Comparison of ENCODE assay signal across 10 mouse cellular contexts in the genomic region with DNA sequence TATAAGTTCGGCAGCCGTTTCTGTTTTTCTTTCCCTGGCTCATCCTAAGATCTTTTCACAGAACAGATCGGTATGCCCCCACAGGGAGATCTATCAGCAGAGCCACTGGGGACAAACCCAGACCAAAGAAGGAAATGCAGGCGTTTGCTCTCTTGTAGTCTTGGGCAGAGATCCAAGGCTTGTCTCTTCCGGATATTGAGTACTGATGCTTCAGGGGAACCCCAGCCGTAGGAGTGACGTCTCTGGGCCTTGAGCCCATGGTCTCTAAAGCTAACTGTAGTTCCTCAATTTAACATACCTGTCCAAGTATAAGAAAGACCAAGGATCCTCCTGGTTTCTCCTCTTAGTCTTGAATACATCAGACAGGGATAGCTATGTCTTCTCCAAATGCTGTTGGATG. TPM values are rescaled to one million over a fixed set of nuclear protein-coding genes. Genes with fewer than 3 reads are reported as not detected.
A peak's percentile ranks its signal among the peaks of the same experiment; 100 is the strongest.
DNase-seq lines count a peak whose midpoint lies in the region; ATAC-seq and TF ChIP-seq lines count a peak whose summit lies in the region.
"Had no signal": no experiment of that assay in that cellular context is flagged by ENCODE, and none has a peak within 500 bp of the region (broad histone marks: within the 10 kb centered on the region; RNA-seq: fewer than 3 reads in every experiment).

No protein-coding gene starts in this region.

- TF ChIP-seq CTCF in lung, postnatal 0 days (IDR thresholded peaks at IDR 0.05): no peak

- H3K4me2 ChIP-seq in heart, embryonic 11.5 days: no peak overlapping the region
- H3K4me2 ChIP-seq in heart, embryonic 16.5 days (ENCODE audit: low read depth, low read length): no peak overlapping the region; the same call in 1 of the 2 replicates
- no peak overlapping the region for H3K4me2 ChIP-seq in lung, postnatal 0 days (replicated peaks; ENCODE audit: low read depth, low read length)
- H3K4me2 ChIP-seq: midbrain, embryonic 12.5 days had no signal

- H3K36me3 ChIP-seq in heart, embryonic 11.5 days (ENCODE audit: control insufficient read depth, insufficient read depth, low read length): no peaks in the 10 kb centered on the region
- H3K36me3 ChIP-seq in heart, embryonic 16.5 days (ENCODE audit: control insufficient read depth, insufficient read depth): no peaks in the 10 kb centered on the region
- 0 out of 2 replicates have a peak, but pooled peaks cover 3% of the 10 kb centered on the region for H3K36me3 ChIP-seq in lung, postnatal 0 days (ENCODE audit: insufficient read depth, low read length)
- H3K36me3 ChIP-seq: midbrain, embryonic 12.5 days had no signal

- H3K27ac ChIP-seq in heart, embryonic 11.5 days (ENCODE audit: low read depth, low read length): no peak overlapping the region
- peak overlapping the region; percentile 46; the same call in 1 of the 2 replicates for H3K27ac ChIP-seq in heart, embryonic 16.5 days (ENCODE audit: low read length)
- no peak overlapping the region for H3K27ac ChIP-seq in lung, postnatal 0 days (ENCODE audit: low read length)
- H3K27ac ChIP-seq: midbrain, embryonic 12.5 days had no signal

- peaks cover 20% of the 10 kb centered on the region for H3K4me1 ChIP-seq in heart, embryonic 11.5 days (ENCODE audit: control insufficient read depth, insufficient read depth, low read length)
- H3K4me1 ChIP-seq in heart, embryonic 16.5 days (ENCODE audit: control insufficient read depth, insufficient read depth, low read length): peaks cover 30% of the 10 kb centered on the region
- peaks cover 5% of the 10 kb centered on the region; the same call in 1 of the 2 replicates for H3K4me1 ChIP-seq in lung, postnatal 0 days (ENCODE audit: insufficient read depth, low read depth, low read length)

- H3K9me3 ChIP-seq in heart, embryonic 11.5 days (replicated peaks; ENCODE audit: control insufficient read depth, low read length): no peaks in the 10 kb centered on the region
- H3K9me3 ChIP-seq in heart, embryonic 16.5 days (replicated peaks; ENCODE audit: control insufficient read depth, low read length): no peaks in the 10 kb centered on the region
- no peaks in the 10 kb centered on the region for H3K9me3 ChIP-seq in lung, postnatal 0 days (ENCODE audit: low read length)
- H3K9me3 ChIP-seq: midbrain, embryonic 12.5 days had no signal

- no peak for TF ChIP-seq EP300 in lung, postnatal 0 days (IDR thresholded peaks at IDR 0.05)

- peak; percentile 98 for DNase-seq in heart, adult 11 months
- peak; percentile 84 for DNase-seq in CD4-positive helper T cell, adult 2 months (ENCODE audit: low read depth, low spot score)
- peak; percentile 88 for DNase-seq in lung, postnatal 0 days (ENCODE audit: low spot score)
- DNase-seq in frontal cortex, postnatal 36 days (ENCODE audit: low spot score in 2 of 2): no peak
- no peak for DNase-seq in cerebellum, postnatal 36 days
- no peak for DNase-seq in adrenal gland, adult 2 months
- DNase-seq: gastrocnemius, postnatal 10 days had no signal

- no peak overlapping the region for H3K4me3 ChIP-seq in heart, embryonic 11.5 days (ENCODE audit: low read depth, low read length)
- H3K4me3 ChIP-seq in heart, embryonic 16.5 days (ENCODE audit: low read length): no peak overlapping the region
- no peak overlapping the region for H3K4me3 ChIP-seq in lung, postnatal 0 days (ENCODE audit: low read depth, low read length)
- H3K4me3 ChIP-seq: midbrain, embryonic 12.5 days had no signal

- 52% methylated on average over 7 of the region's 7 CpGs for WGBS in heart, embryonic 11.5 days (ENCODE audit: insufficient replicate concordance)
- WGBS in heart, embryonic 16.5 days: 27% methylated on average over 7 of the region's 7 CpGs
- WGBS in lung, postnatal 0 days: 20% methylated on average over 7 of the region's 7 CpGs

- H3K9ac ChIP-seq in heart, embryonic 11.5 days (ENCODE audit: low read depth, low read length): no peak overlapping the region
- no peak overlapping the region for H3K9ac ChIP-seq in heart, embryonic 16.5 days (ENCODE audit: low read length)
- H3K9ac ChIP-seq in lung, postnatal 0 days (replicated peaks; ENCODE audit: low read depth): no peak overlapping the region
- H3K9ac ChIP-seq: midbrain, embryonic 12.5 days had no signal

- ATAC-seq in heart, embryonic 11.5 days (replicated peaks; ENCODE audit: insufficient number of reproducible peaks, low FRiP score, low TSS enrichment): no peak
- no peak for ATAC-seq in heart, embryonic 16.5 days (replicated peaks; ENCODE audit: extremely low read depth, insufficient read depth, low FRiP score)
- peak; percentile 7; the same call in 1 of the 2 replicates for ATAC-seq in lung, postnatal 0 days

- no peaks in the 10 kb centered on the region for H3K27me3 ChIP-seq in heart, embryonic 11.5 days (ENCODE audit: control insufficient read depth, insufficient read depth, low read length)
- H3K27me3 ChIP-seq in heart, embryonic 16.5 days (ENCODE audit: control insufficient read depth, insufficient read depth, low read length): no peaks in the 10 kb centered on the region
- H3K27me3 ChIP-seq in lung, postnatal 0 days (replicated peaks; ENCODE audit: insufficient read depth, low read length): no peaks in the 10 kb centered on the region

RNA-seq across cellular contexts. Expression of a gene that starts 6.1 kb away (rescaled TPM):
- polyA plus RNA-seq in heart, embryonic 11.5 days (2014; fragmentation: Nextera tagmentation; extraction: Ambion mirVana): 183 and 209 TPM in 2 replicates
- 160 and 174 TPM in 2 replicates for polyA plus RNA-seq in heart, embryonic 16.5 days (2015; fragmentation: Nextera tagmentation; extraction: Ambion mirVana)
- polyA plus RNA-seq in lung, postnatal 0 days (2015; fragmentation: Nextera tagmentation; extraction: Ambion mirVana): 449 and 545 TPM in 2 replicates
- 100 to 1,000 TPM in 1 of 2 experiments, 10 to 100 TPM in 1; 68.0 to 133 TPM for total RNA-seq in adrenal gland, adult 2 months (2021)
- 65.7 and 70.2 TPM in 2 replicates for polyA plus RNA-seq in adrenal gland, adult 2 months (2012; rRNA removed)

RNA-seq across cellular contexts. Expression of a gene that starts 40.0 kb away (rescaled TPM):
- polyA plus RNA-seq in heart, embryonic 11.5 days (2014; fragmentation: Nextera tagmentation; extraction: Ambion mirVana): 61.5 and 68.1 TPM in 2 replicates
- polyA plus RNA-seq in heart, embryonic 16.5 days (2015; fragmentation: Nextera tagmentation; extraction: Ambion mirVana): 77.1 and 80.4 TPM in 2 replicates
- 80.7 and 82.0 TPM in 2 replicates for polyA plus RNA-seq in lung, postnatal 0 days (2015; fragmentation: Nextera tagmentation; extraction: Ambion mirVana)
- 10 to 100 TPM; 35.1 to 83.1 TPM for total RNA-seq in adrenal gland, adult 2 months (2021)
- polyA plus RNA-seq in adrenal gland, adult 2 months (2012; rRNA removed): 119 and 180 TPM in 2 replicates

RNA-seq across cellular contexts. Expression of a gene that starts 53.3 kb away (rescaled TPM):
- polyA plus RNA-seq in heart, embryonic 11.5 days (2014; fragmentation: Nextera tagmentation; extraction: Ambion mirVana): 3,442 and 3,640 TPM in 2 replicates
- 4,265 and 4,826 TPM in 2 replicates for polyA plus RNA-seq in heart, embryonic 16.5 days (2015; fragmentation: Nextera tagmentation; extraction: Ambion mirVana)
- polyA plus RNA-seq in lung, postnatal 0 days (2015; fragmentation: Nextera tagmentation; extraction: Ambion mirVana): 26.1 and 31.2 TPM in 2 replicates
- not detected for total RNA-seq in adrenal gland, adult 2 months (2021)
- polyA plus RNA-seq in adrenal gland, adult 2 months (2012; rRNA removed): 0.15 and 0.28 TPM in 2 replicates

Comparison
In these comparisons a context has a peak if more than half of its experiments do, and no peak if none do; other contexts are left out.
1. DNase-seq: peak in heart, adult 11 months (single experiment), CD4-positive helper T cell, adult 2 months (single experiment) and lung, postnatal 0 days (single experiment); none in frontal cortex, postnatal 36 days (0 of 2), cerebellum, postnatal 36 days (0 of 2) and adrenal gland, adult 2 months (single experiment).
2. RNA of a gene that starts 53.3 kb away (polyA plus RNA-seq): 4,265 to 4,826 TPM in heart, embryonic 16.5 days and 3,442 to 3,640 TPM in heart, embryonic 11.5 days; 26.1 to 31.2 TPM in lung, postnatal 0 days and 0.15 to 0.28 TPM in adrenal gland, adult 2 months; every median in the first group is over 100 times any median in the second.